ENCODE assay signal across 10 mouse cellular contexts in genomic region chr2:12189026-12189425, GRCm38 (mm10).
"Had no signal": no experiment of that assay in that cellular context is flagged by ENCODE, and none has a peak within 500 bp of the region (broad histone marks: within the 10 kb centered on the region; RNA-seq: fewer than 3 reads in every experiment).

No protein-coding gene starts in this region.

- H3K4me2 ChIP-seq: kidney, embryonic 15.5 days; limb, embryonic 15.5 days; liver, embryonic 13.5 days; midbrain, embryonic 12.5 days had no signal

- H3K4me1 ChIP-seq: kidney, embryonic 15.5 days; limb, embryonic 15.5 days; liver, embryonic 13.5 days; midbrain, embryonic 12.5 days had no signal

- H3K36me3 ChIP-seq: limb, embryonic 15.5 days; liver, embryonic 13.5 days; midbrain, embryonic 12.5 days had no signal

- DNase-seq: kidney, postnatal 14 days; liver, embryonic 13.5 days; lung, adult 18-20 months; right cerebral cortex, adult 18-20 months; right cerebral cortex, postnatal 25 days; thymus, postnatal 14 days had no signal

- H3K9me3 ChIP-seq: kidney, embryonic 15.5 days; limb, embryonic 15.5 days; liver, embryonic 13.5 days; midbrain, embryonic 12.5 days had no signal

- H3K27me3 ChIP-seq: kidney, embryonic 15.5 days; liver, embryonic 13.5 days; midbrain, embryonic 12.5 days had no signal

- H3K9ac ChIP-seq: kidney, embryonic 15.5 days; limb, embryonic 15.5 days; liver, embryonic 13.5 days; midbrain, embryonic 12.5 days had no signal

- H3K4me3 ChIP-seq: kidney, embryonic 15.5 days; limb, embryonic 15.5 days; liver, embryonic 13.5 days; midbrain, embryonic 12.5 days had no signal

- H3K27ac ChIP-seq: kidney, embryonic 15.5 days; limb, embryonic 15.5 days; liver, embryonic 13.5 days; midbrain, embryonic 12.5 days; stomach, postnatal 0 days had no signal
